Mouse (Mus musculus) thymus, adult 2 months (tissue): ENCODE data around the gene Cytip.

ENCODE experiments used
- CTCF ChIP-seq: fragments of 200-500 bp; IDR thresholded peaks from 2 replicates; pipeline ENCODE4 v1.5.1; 2012; ENCODE audit warnings: mild to moderate bottlenecking, control low read depth, low read length, moderate library complexity, borderline replicate concordance; ENCODE audit not compliant: control insufficient read depth, poor library complexity, insufficient read depth; ENCODE audit errors: extremely low read depth
- POLR2A ChIP-seq: fragments of 200-500 bp; IDR thresholded peaks from 2 replicates; pipeline ENCODE4 v1.6.1; 2012; ENCODE audit warnings: mild to moderate bottlenecking, low read length, control low read depth, moderate library complexity; ENCODE audit not compliant: control insufficient read depth, poor library complexity, insufficient read depth; ENCODE audit errors: extremely low read depth

GRCm38 (mm10) chr2:58158539-58158938 lies 36.8 kb downstream of the Cytip start:
- TF ChIP-seq POLR2A (no peak), CTCF (no peak)
